Mouse (Mus musculus) stomach, embryonic 14.5 days (tissue): ENCODE data around the gene Mrps23. TPM values are rescaled to one million over a fixed set of nuclear protein-coding genes. Genes with fewer than 3 reads are reported as not detected.
A peak's percentile ranks its signal among the peaks of the same experiment; 100 is the strongest.

Experiments
- ATAC-seq: fragments of 200-750 bp; cut with Nextera tagmentation; 2 replicates; pipeline ENCODE4 v1.8.0; 2017; ENCODE audit warnings: low read depth, moderate TSS enrichment; ENCODE audit not compliant: insufficient number of reproducible peaks, insufficient read depth, low FRiP score
- H3K27ac ChIP-seq: fragments of 300-500 bp; sonication (generic); 2 replicates; pipeline ENCODE4 v1.5.1; 2014; ENCODE audit warnings: mild to moderate bottlenecking, low read length, moderate library complexity, mixed read lengths
- H3K27me3 ChIP-seq: fragments of 300-500 bp; sonication (generic); 2 replicates; pipeline ENCODE4 v1.6.1; 2014; ENCODE audit warnings: low read length, control low read depth, mixed read lengths; ENCODE audit not compliant: control insufficient read depth, insufficient read depth
- H3K36me3 ChIP-seq: fragments of 300-500 bp; sonication (generic); 2 replicates; pipeline ENCODE4 v1.6.1; 2014; ENCODE audit warnings: mild to moderate bottlenecking, control low read depth, low read length, moderate library complexity, mixed read lengths; ENCODE audit not compliant: control insufficient read depth, insufficient read depth
- H3K4me1 ChIP-seq: fragments of 300-500 bp; sonication (generic); 2 replicates; pipeline ENCODE4 v1.6.1; 2014; ENCODE audit warnings: low read length, control low read depth, mixed read lengths; ENCODE audit not compliant: control insufficient read depth, insufficient read depth
- H3K4me2 ChIP-seq: fragments of 300-500 bp; sonication (generic); replicated peaks from 2 replicates; pipeline ENCODE4 v1.6.1; 2014; ENCODE audit warnings: low read depth, low read length, control low read depth
- H3K4me3 ChIP-seq: fragments of 300-500 bp; sonication (generic); 2 replicates; pipeline ENCODE4 v1.5.1; 2014; ENCODE audit warnings: low read depth, low read length, control low read depth
- H3K9ac ChIP-seq: fragments of 300-500 bp; sonication (generic); replicated peaks from 2 replicates; pipeline ENCODE4 v1.6.1; 2014; ENCODE audit warnings: low read depth, mild to moderate bottlenecking, control low read depth, low read length, moderate library complexity, mixed read lengths
- H3K9me3 ChIP-seq: fragments of 300-500 bp; sonication (generic); 2 replicates; pipeline ENCODE4 v1.6.1; 2016; ENCODE audit warnings: low read depth, low read length, control low read depth; ENCODE audit not compliant: control insufficient read depth
- WGBS: fragments of 180-500 bp; shearing (Covaris S2); extraction: QIAGEN DNeasy Blood & Tissue Kit; methylation state at CpG from one replicate; pipeline ENCODE4 v1.1.7; 2014; 5-methylcytosine and 5-hydroxymethylcytosine counted together
- polyA plus RNA-seq: library from polyadenylated mRNA; unstranded; fragments of >200 nt; fragmentation: Nextera tagmentation; extraction: Ambion mirVana; gene quantifications from 2 replicates; pipeline ENCODE4 v1.2.1, GENCODE M21; 2014

The Mrps23 gene
- polyA plus RNA-seq, 1 experiment from 2014 or later: 58.6 TPM

- Histone ChIP-seq H3K27me3 (no peaks in the 10 kb centered on the region), H3K27ac (no peak overlapping the region), H3K4me1 (peaks cover 40% of the 10 kb centered on the region), H3K9me3 (no peaks in the 10 kb centered on the region), H3K4me2 (no peak overlapping the region), H3K36me3 (peaks cover 17% of the 10 kb centered on the region), H3K4me3 (no peak overlapping the region), H3K9ac (no peak overlapping the region)
- 88% methylated on average over 17 of the region's 17 CpGs for WGBS
- ATAC-seq: no peak
These were observed 19.5 kb upstream of the Mrps23 start for GRCm38 (mm10) chr11:88184632-88185180.

GRCm38 (mm10) chr11:88186078-88186946 is 17.9 kb upstream of the Mrps23 start:
- peaks cover 17% of the 10 kb centered on the region for H3K36me3 ChIP-seq
- H3K27ac ChIP-seq: peak overlapping the region; percentile 92
- WGBS: 71% methylated on average over 14 of the region's 14 CpGs
- no peak for ATAC-seq
- H3K4me3 ChIP-seq: no peak overlapping the region
- no peaks in the 10 kb centered on the region for H3K9me3 ChIP-seq
- H3K27me3 ChIP-seq: no peaks in the 10 kb centered on the region
- peaks cover 25% of the 10 kb centered on the region for H3K4me1 ChIP-seq
- no peak overlapping the region for H3K9ac ChIP-seq
- no peak overlapping the region for H3K4me2 ChIP-seq

- Histone ChIP-seq H3K4me1 (peaks cover 19% of the 10 kb centered on the region), H3K4me3 (no peak overlapping the region), H3K27me3 (no peaks in the 10 kb centered on the region), H3K36me3 (peaks cover 17% of the 10 kb centered on the region), H3K9ac (no peak overlapping the region), H3K4me2 (peak overlapping the region; percentile 27), H3K27ac (peak overlapping the region; percentile 92), H3K9me3 (no peaks in the 10 kb centered on the region)
- WGBS: 40% methylated on average over 2 of the region's 2 CpGs
- ATAC-seq: peak; percentile 4; the same call in 1 of the 2 replicates
These were observed 17.3 kb upstream of the Mrps23 start for GRCm38 (mm10) chr11:88186947-88187243.

GRCm38 (mm10) chr11:88187417-88188133 is 16.6 kb upstream of the Mrps23 start:
- Histone ChIP-seq H3K27ac (peak overlapping the region; percentile 92), H3K9ac (0 out of 2 replicates have a peak overlapping the region, but pooled peaks have one; percentile 1), H3K4me1 (peaks cover 24% of the 10 kb centered on the region), H3K9me3 (no peaks in the 10 kb centered on the region), H3K36me3 (peaks cover 17% of the 10 kb centered on the region), H3K4me3 (no peak overlapping the region), H3K27me3 (no peaks in the 10 kb centered on the region), H3K4me2 (peak overlapping the region; percentile 27)
- 12% methylated on average over 25 of the region's 25 CpGs for WGBS
- ATAC-seq: peak; percentile 90

GRCm38 (mm10) chr11:88188216-88188615 is 16.0 kb upstream of the Mrps23 start:
- Histone ChIP-seq H3K9me3 (no peaks in the 10 kb centered on the region), H3K4me2 (peak overlapping the region; percentile 27; the same call in 1 of the 2 replicates), H3K4me1 (peaks cover 25% of the 10 kb centered on the region), H3K27ac (no peak overlapping the region), H3K27me3 (0 out of 2 replicates have a peak, but pooled peaks cover 2% of the 10 kb centered on the region), H3K36me3 (peaks cover 14% of the 10 kb centered on the region), H3K9ac (no peak overlapping the region), H3K4me3 (no peak overlapping the region)
- WGBS: 67% methylated on average over 8 of the region's 8 CpGs
- no peak for ATAC-seq

- no peak overlapping the region for H3K9ac ChIP-seq
- H3K4me2 ChIP-seq: no peak overlapping the region
- no peak overlapping the region for H3K27ac ChIP-seq
- no peak for ATAC-seq
- peaks cover 11% of the 10 kb centered on the region; the same call in 1 of the 2 replicates for H3K36me3 ChIP-seq
- H3K4me3 ChIP-seq: no peak overlapping the region
- H3K27me3 ChIP-seq: 0 out of 2 replicates have a peak, but pooled peaks cover 2% of the 10 kb centered on the region
- WGBS: 84% methylated on average over 7 of the region's 7 CpGs
- peaks cover 28% of the 10 kb centered on the region for H3K4me1 ChIP-seq
- H3K9me3 ChIP-seq: no peaks in the 10 kb centered on the region
These were observed 15.6 kb upstream of the Mrps23 start for GRCm38 (mm10) chr11:88188635-88189034.

GRCm38 (mm10) chr11:88192595-88192994 is 11.6 kb upstream of the Mrps23 start:
- ATAC-seq: no peak
- no peak overlapping the region for H3K4me3 ChIP-seq
- H3K9ac ChIP-seq: no peak overlapping the region
- no peak overlapping the region for H3K4me2 ChIP-seq
- H3K27ac ChIP-seq: no peak overlapping the region
- peaks cover 19% of the 10 kb centered on the region for H3K4me1 ChIP-seq
- no peaks in the 10 kb centered on the region for H3K36me3 ChIP-seq
- H3K9me3 ChIP-seq: no peaks in the 10 kb centered on the region
- 15% methylated on average over 4 of the region's 4 CpGs for WGBS
- 0 out of 2 replicates have a peak, but pooled peaks cover 2% of the 10 kb centered on the region for H3K27me3 ChIP-seq

GRCm38 (mm10) chr11:88193098-88193823 is 10.9 kb upstream of the Mrps23 start:
- no peak overlapping the region for H3K27ac ChIP-seq
- 12% methylated on average over 34 of the region's 34 CpGs for whole genome bisulfite sequencing

More at GRCm38 (mm10) chr11:88193098-88193823, 10.9 kb upstream of the Mrps23 start:
- no peaks in the 10 kb centered on the region for H3K9me3 ChIP-seq
- no peak overlapping the region for H3K9ac ChIP-seq
- peak overlapping the region; percentile 22 for H3K4me2 ChIP-seq
- H3K4me3 ChIP-seq: peak overlapping the region; percentile 5; the same call in 1 of the 2 replicates
- no peaks in the 10 kb centered on the region for H3K36me3 ChIP-seq
- peaks cover 18% of the 10 kb centered on the region for H3K4me1 ChIP-seq
- 0 out of 2 replicates have a peak, but pooled peaks cover 2% of the 10 kb centered on the region for H3K27me3 ChIP-seq
- no peak for ATAC-seq
